Mouse (Mus musculus): ENCODE measurements at regions not wholly inside any gene's neighbourhood (a gene's known extent, or its start where the extent isn't known, plus 50 kb on each side); places are given as distances from the start of the nearest gene placed in this dataset.

GRCm38 (mm10) chr2:67180962-67181361 is 232.6 kb upstream of the Gm21830 start:
- H3K27ac ChIP-seq (replicated peaks) = no peak overlapping the region
- H3K4me3 ChIP-seq = no peak overlapping the region
- H3K9me3 ChIP-seq = no peaks in the 10 kb centered on the region
- WGBS = 79% methylated on average over 3 of the region's 3 CpGs
- ATAC-seq (ENCODE audit: low read depth) = no peak
- no peaks in the 10 kb centered on the region for H3K27me3 ChIP-seq
- no peak overlapping the region for H3K4me2 ChIP-seq
- H3K9ac ChIP-seq = no peak overlapping the region
- H3K36me3 ChIP-seq = no peaks in the 10 kb centered on the region
- no peaks in the 10 kb centered on the region for H3K4me1 ChIP-seq (replicated peaks)

- Histone ChIP-seq H3K36me3 (no peaks in the 10 kb centered on the region), H3K9me3 (no peaks in the 10 kb centered on the region), H3K27ac (replicated peaks) (no peak overlapping the region), H3K4me1 (replicated peaks) (no peaks in the 10 kb centered on the region), H3K4me3 (no peak overlapping the region), H3K9ac (no peak overlapping the region), H3K4me2 (no peak overlapping the region), H3K27me3 (no peaks in the 10 kb centered on the region)
- no peak for ATAC-seq (ENCODE audit: low read depth)
- WGBS = 59% methylated on average over 2 of the region's 2 CpGs
These were observed 192.3 kb upstream of the Gm21830 start for GRCm38 (mm10) chr2:67221061-67221802.

- no peaks in the 10 kb centered on the region for H3K9me3 ChIP-seq
- ATAC-seq (ENCODE audit: low read depth) = no peak
- no peak overlapping the region for H3K4me2 ChIP-seq
- H3K27ac ChIP-seq (replicated peaks) = no peak overlapping the region
- no peaks in the 10 kb centered on the region for H3K27me3 ChIP-seq
- WGBS = 87% methylated on average over 2 of the region's 2 CpGs
- no peaks in the 10 kb centered on the region for H3K36me3 ChIP-seq
- H3K4me1 ChIP-seq (replicated peaks) = no peaks in the 10 kb centered on the region
- H3K9ac ChIP-seq = no peak overlapping the region
- no peak overlapping the region for H3K4me3 ChIP-seq
These were observed 187.2 kb upstream of the Gm21830 start for GRCm38 (mm10) chr2:67226299-67226698.

GRCm38 (mm10) chr2:67257455-67257854 is 156.1 kb upstream of the Gm21830 start:
- no peak overlapping the region for H3K4me3 ChIP-seq
- H3K36me3 ChIP-seq = no peaks in the 10 kb centered on the region

More at GRCm38 (mm10) chr2:67257455-67257854, 156.1 kb upstream of the Gm21830 start:
- Histone ChIP-seq H3K9ac (no peak overlapping the region), H3K4me1 (replicated peaks) (no peaks in the 10 kb centered on the region), H3K4me2 (no peak overlapping the region), H3K27ac (replicated peaks) (no peak overlapping the region), H3K27me3 (no peaks in the 10 kb centered on the region), H3K9me3 (no peaks in the 10 kb centered on the region)
- 28% methylated on average over 1 of the region's 1 CpGs for WGBS
- peak; percentile 65 for ATAC-seq (ENCODE audit: low read depth)
